Mouse (Mus musculus) olfactory bulb, adult 2 months (tissue): ENCODE measurements at regions not wholly inside any gene's neighbourhood (a gene's known extent, or its start where the extent isn't known, plus 50 kb on each side); places are given as distances from the start of the nearest gene placed in this dataset.

Experiments
- H3K27ac ChIP-seq: fragments of 200-500 bp; 2 replicates; pipeline ENCODE4 v1.5.1; 2012; ENCODE audit warnings: low read depth, low read length; ENCODE audit not compliant: insufficient read depth
- H3K4me1 ChIP-seq: fragments of 200-500 bp; 2 replicates; pipeline ENCODE4 v1.6.1; 2012; ENCODE audit warnings: low read length; ENCODE audit not compliant: control insufficient read depth, insufficient read depth
- H3K4me3 ChIP-seq: fragments of 200-500 bp; 2 replicates; pipeline ENCODE4 v1.5.1; 2012; ENCODE audit warnings: mild to moderate bottlenecking, low read depth, low read length, moderate library complexity; ENCODE audit not compliant: insufficient read depth
- CTCF ChIP-seq: fragments of 200-500 bp; IDR thresholded peaks from 2 replicates; pipeline ENCODE4 v1.5.1; 2012; ENCODE audit warnings: low read depth, mild to moderate bottlenecking, low read length, moderate library complexity; ENCODE audit not compliant: insufficient read depth
- POLR2A ChIP-seq: fragments of 200-500 bp; IDR thresholded peaks from 2 replicates; pipeline ENCODE4 v1.6.1; 2012; ENCODE audit warnings: mild to moderate bottlenecking, low read depth, low read length, moderate library complexity; ENCODE audit not compliant: insufficient read depth
- WGBS: fragments of 180-500 bp; shearing (Covaris S2); methylation state at CpG from one replicate; pipeline ENCODE4 v1.1.7; 2018; 5-methylcytosine and 5-hydroxymethylcytosine counted together

DNA sequence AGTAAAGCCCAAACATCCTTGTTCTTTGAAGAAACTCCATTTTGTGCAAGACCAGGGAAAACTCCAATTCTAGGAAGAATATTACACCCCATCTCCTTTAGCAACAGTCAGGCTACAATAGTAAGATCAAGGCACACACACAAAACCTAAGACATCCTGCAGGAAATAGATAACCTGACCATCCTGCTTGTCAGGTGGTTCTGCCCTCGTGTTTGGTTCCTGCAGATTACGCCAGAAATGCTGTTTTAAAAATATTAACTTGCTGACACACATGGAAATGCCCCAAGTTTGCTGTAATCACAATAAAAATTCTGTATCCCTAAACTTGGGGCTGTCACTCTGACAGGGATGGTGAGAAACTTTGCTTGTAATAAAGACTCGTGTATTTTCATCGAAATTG lies 251.6 kb downstream of the Kcnj3 start:
- Histone ChIP-seq H3K4me3 (no peak overlapping the region), H3K27ac (no peak overlapping the region), H3K4me1 (no peaks in the 10 kb centered on the region)
- no peak for TF ChIP-seq POLR2A
- no peak for TF ChIP-seq CTCF
- WGBS: 88% methylated on average over 4 of the region's 4 CpGs

- Histone ChIP-seq H3K4me1 (no peaks in the 10 kb centered on the region), H3K27ac (peak overlapping the region; percentile 66), H3K4me3 (no peak overlapping the region)
- TF ChIP-seq POLR2A: no peak
- no peak for TF ChIP-seq CTCF
- 20% methylated on average over 2 of the region's 2 CpGs for WGBS
Measured at GRCm38 (mm10) chr2:55692902-55693870, 257.4 kb downstream of the Kcnj3 start.

GRCm38 (mm10) chr2:55699705-55700104 lies 263.9 kb downstream of the Kcnj3 start:
- TF ChIP-seq CTCF (no peak), POLR2A (no peak)
- Histone ChIP-seq H3K27ac (no peak overlapping the region), H3K4me3 (no peak overlapping the region)

More at GRCm38 (mm10) chr2:55699705-55700104, 263.9 kb downstream of the Kcnj3 start:
- no peaks in the 10 kb centered on the region for H3K4me1 ChIP-seq
- WGBS: 78% methylated on average over 1 of the region's 1 CpGs
